Mouse (Mus musculus): ENCODE results near the gene Bcl6. TPM values are rescaled to one million over a fixed set of nuclear protein-coding genes. Genes with fewer than 3 reads are reported as not detected.

The Bcl6 gene
- polyA plus RNA-seq, 1 experiment from 2014 or later: 0.25 TPM

GRCm38 (mm10) chr16:23977732-23978131 lies 10.9 kb downstream of the Bcl6 start:
- ATAC-seq (replicated peaks; ENCODE audit: insufficient number of reproducible peaks, low FRiP score, low TSS enrichment, low read depth) (no peak), DNase-seq (ENCODE audit: low spot score) (no peak)
- WGBS: 83% methylated on average over 3 of the region's 3 CpGs
- Histone ChIP-seq H3K9ac (replicated peaks; ENCODE audit: low read length) (no peak overlapping the region), H3K36me3 (replicated peaks; ENCODE audit: control insufficient read depth, insufficient read depth, low read depth, low read length) (no peaks in the 10 kb centered on the region), H3K27ac (replicated peaks; ENCODE audit: low read depth, low read length) (no peak overlapping the region), H3K4me1 (ENCODE audit: control insufficient read depth, insufficient read depth, low read length) (no peaks in the 10 kb centered on the region), H3K27me3 (ENCODE audit: control insufficient read depth, insufficient read depth, low read length) (peaks cover 4% of the 10 kb centered on the region), H3K4me3 (ENCODE audit: low read depth, low read length) (no peak overlapping the region), H3K9me3 (replicated peaks; ENCODE audit: control insufficient read depth, low read length) (no peaks in the 10 kb centered on the region), H3K4me2 (ENCODE audit: low read depth, low read length) (no peak overlapping the region)

DNA sequence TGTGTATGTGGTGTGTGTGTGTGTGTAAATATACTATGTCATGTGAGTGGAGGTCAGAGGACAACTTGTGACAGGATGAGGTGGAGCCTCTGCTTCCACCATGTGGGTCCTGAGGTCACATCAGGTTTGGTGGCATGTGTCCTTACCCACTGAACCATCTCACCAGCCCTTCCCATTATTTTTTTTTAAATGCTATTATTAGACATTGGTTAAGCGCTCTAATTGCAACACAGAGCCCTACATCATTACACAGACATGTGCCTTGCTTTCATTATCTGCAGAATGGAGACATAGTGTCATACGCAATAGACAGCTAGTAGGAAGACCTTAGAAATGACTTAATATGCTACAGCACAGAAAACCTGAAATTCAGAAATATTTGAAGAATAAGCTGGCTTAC lies 12.5 kb downstream of the Bcl6 start:
- no peak overlapping the region for H3K4me2 ChIP-seq (ENCODE audit: low read depth, low read length)
- no peaks in the 10 kb centered on the region for H3K36me3 ChIP-seq (replicated peaks; ENCODE audit: control insufficient read depth, insufficient read depth, low read depth, low read length)
- 90% methylated on average over 2 of the region's 2 CpGs for WGBS
- H3K4me1 ChIP-seq (ENCODE audit: control insufficient read depth, insufficient read depth, low read length): no peaks in the 10 kb centered on the region
- H3K4me3 ChIP-seq (ENCODE audit: low read depth, low read length): no peak overlapping the region
- no peak overlapping the region for H3K9ac ChIP-seq (replicated peaks; ENCODE audit: low read length)
- ATAC-seq (replicated peaks; ENCODE audit: insufficient number of reproducible peaks, low FRiP score, low TSS enrichment, low read depth): no peak
- H3K27me3 ChIP-seq (ENCODE audit: control insufficient read depth, insufficient read depth, low read length): peaks cover 4% of the 10 kb centered on the region
- H3K9me3 ChIP-seq (replicated peaks; ENCODE audit: control insufficient read depth, low read length): no peaks in the 10 kb centered on the region
- H3K27ac ChIP-seq (replicated peaks; ENCODE audit: low read depth, low read length): no peak overlapping the region
- no peak for DNase-seq (ENCODE audit: low spot score)

DNA sequence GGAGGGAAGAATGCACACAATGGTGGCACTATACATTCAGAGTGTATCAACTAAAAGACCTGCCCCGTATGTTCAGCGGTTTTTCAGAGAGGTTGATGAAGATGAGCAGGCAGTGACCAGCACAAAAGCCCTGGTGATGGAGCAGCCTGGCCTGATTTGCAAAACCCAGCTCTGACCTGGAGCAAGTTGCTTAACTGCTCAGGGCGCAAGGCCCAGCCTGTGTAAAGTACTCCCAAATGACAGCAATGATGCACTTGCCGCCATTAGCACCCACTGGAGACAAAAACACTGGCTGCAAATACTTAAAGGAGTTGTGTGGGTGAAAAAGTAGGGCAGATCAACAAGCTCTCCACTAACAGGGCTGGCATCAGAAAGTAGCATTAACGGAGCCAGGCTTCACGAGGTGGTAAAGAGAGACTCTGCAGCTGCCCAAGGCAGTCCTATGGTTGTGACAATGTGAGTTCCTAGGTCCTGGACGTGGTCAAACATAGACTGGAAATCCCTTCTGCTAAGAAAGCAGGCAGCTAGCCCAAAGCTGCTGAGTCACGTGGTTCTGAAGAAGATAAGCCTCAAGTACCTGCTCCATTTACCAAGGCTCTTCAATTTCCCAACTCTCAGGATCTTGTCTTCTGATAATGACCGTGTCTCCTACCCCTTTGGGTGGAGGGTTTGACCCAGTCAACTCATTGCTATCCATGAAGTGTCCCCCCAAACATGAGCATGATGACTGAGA lies 14.9 kb downstream of the Bcl6 start:
- WGBS: 91% methylated on average over 9 of the region's 9 CpGs
- no peaks in the 10 kb centered on the region for H3K9me3 ChIP-seq (replicated peaks; ENCODE audit: control insufficient read depth, low read length)
- H3K4me2 ChIP-seq (ENCODE audit: low read depth, low read length): no peak overlapping the region
- H3K27ac ChIP-seq (replicated peaks; ENCODE audit: low read depth, low read length): no peak overlapping the region
- no peaks in the 10 kb centered on the region for H3K36me3 ChIP-seq (replicated peaks; ENCODE audit: control insufficient read depth, insufficient read depth, low read depth, low read length)
- H3K27me3 ChIP-seq (ENCODE audit: control insufficient read depth, insufficient read depth, low read length): no peaks in the 10 kb centered on the region
- ATAC-seq (replicated peaks; ENCODE audit: insufficient number of reproducible peaks, low FRiP score, low TSS enrichment, low read depth): no peak
- H3K4me3 ChIP-seq (ENCODE audit: low read depth, low read length): no peak overlapping the region
- H3K4me1 ChIP-seq (ENCODE audit: control insufficient read depth, insufficient read depth, low read length): no peaks in the 10 kb centered on the region
- H3K9ac ChIP-seq (replicated peaks; ENCODE audit: low read length): no peak overlapping the region
- DNase-seq (ENCODE audit: low spot score): no peak

DNA sequence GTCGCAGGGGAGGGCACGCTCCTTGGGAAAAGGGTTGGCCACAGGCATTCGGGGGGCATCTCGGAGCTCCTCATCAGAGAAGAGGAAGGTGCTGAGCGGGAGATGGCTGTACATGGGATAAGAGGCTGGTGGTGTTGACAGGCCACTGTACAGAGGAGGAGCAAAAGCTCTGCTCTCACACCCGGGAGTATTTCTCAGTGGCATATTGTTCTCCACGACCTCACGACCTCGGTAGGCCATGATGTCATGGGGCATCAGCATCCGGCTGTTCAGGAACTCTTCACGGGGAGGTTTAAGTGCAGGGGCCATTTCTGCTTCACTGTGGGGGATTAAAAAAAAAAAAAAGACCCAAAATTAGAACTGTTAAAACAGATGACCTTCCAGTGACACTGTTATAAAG lies 15.8 kb downstream of the Bcl6 start:
- no peaks in the 10 kb centered on the region for H3K9me3 ChIP-seq (replicated peaks; ENCODE audit: control insufficient read depth, low read length)
- no peak overlapping the region for H3K27ac ChIP-seq (replicated peaks; ENCODE audit: low read depth, low read length)
- H3K36me3 ChIP-seq (replicated peaks; ENCODE audit: control insufficient read depth, insufficient read depth, low read depth, low read length): no peaks in the 10 kb centered on the region
- no peak overlapping the region for H3K4me2 ChIP-seq (ENCODE audit: low read depth, low read length)
- H3K4me3 ChIP-seq (ENCODE audit: low read depth, low read length): no peak overlapping the region
- 0 out of 2 replicates have a peak, but pooled peaks have one; percentile 21 for ATAC-seq (replicated peaks; ENCODE audit: insufficient number of reproducible peaks, low FRiP score, low TSS enrichment, low read depth)
- no peaks in the 10 kb centered on the region for H3K4me1 ChIP-seq (ENCODE audit: control insufficient read depth, insufficient read depth, low read length)
- no peak for DNase-seq (ENCODE audit: low spot score)
- H3K9ac ChIP-seq (replicated peaks; ENCODE audit: low read length): no peak overlapping the region
- no peaks in the 10 kb centered on the region for H3K27me3 ChIP-seq (ENCODE audit: control insufficient read depth, insufficient read depth, low read length)
- 68% methylated on average over 11 of the region's 11 CpGs for WGBS

GRCm38 (mm10) chr16:23972126-23972740 lies 16.4 kb downstream of the Bcl6 start:
- Histone ChIP-seq H3K9ac (replicated peaks; ENCODE audit: low read length) (no peak overlapping the region), H3K27me3 (ENCODE audit: control insufficient read depth, insufficient read depth, low read length) (no peaks in the 10 kb centered on the region), H3K36me3 (replicated peaks; ENCODE audit: control insufficient read depth, insufficient read depth, low read depth, low read length) (no peaks in the 10 kb centered on the region), H3K27ac (replicated peaks; ENCODE audit: low read depth, low read length) (no peak overlapping the region), H3K4me3 (ENCODE audit: low read depth, low read length) (no peak overlapping the region), H3K4me1 (ENCODE audit: control insufficient read depth, insufficient read depth, low read length) (no peaks in the 10 kb centered on the region), H3K9me3 (replicated peaks; ENCODE audit: control insufficient read depth, low read length) (no peaks in the 10 kb centered on the region), H3K4me2 (ENCODE audit: low read depth, low read length) (no peak overlapping the region)
- no peak for ATAC-seq (replicated peaks; ENCODE audit: insufficient number of reproducible peaks, low FRiP score, low TSS enrichment, low read depth)
- 78% methylated on average over 20 of the region's 20 CpGs for WGBS
- no peak for DNase-seq (ENCODE audit: low spot score)

GRCm38 (mm10) chr16:23969919-23970318 lies 18.7 kb downstream of the Bcl6 start:
- Histone ChIP-seq H3K36me3 (replicated peaks; ENCODE audit: control insufficient read depth, insufficient read depth, low read depth, low read length) (no peaks in the 10 kb centered on the region), H3K27me3 (ENCODE audit: control insufficient read depth, insufficient read depth, low read length) (no peaks in the 10 kb centered on the region), H3K4me1 (ENCODE audit: control insufficient read depth, insufficient read depth, low read length) (no peaks in the 10 kb centered on the region), H3K9ac (replicated peaks; ENCODE audit: low read length) (no peak overlapping the region), H3K4me3 (ENCODE audit: low read depth, low read length) (no peak overlapping the region), H3K9me3 (replicated peaks; ENCODE audit: control insufficient read depth, low read length) (no peaks in the 10 kb centered on the region), H3K27ac (replicated peaks; ENCODE audit: low read depth, low read length) (no peak overlapping the region), H3K4me2 (ENCODE audit: low read depth, low read length) (no peak overlapping the region)
- 89% methylated on average over 14 of the region's 14 CpGs for WGBS
- ATAC-seq (replicated peaks; ENCODE audit: insufficient number of reproducible peaks, low FRiP score, low TSS enrichment, low read depth): no peak
- DNase-seq (ENCODE audit: low spot score): no peak

- Histone ChIP-seq H3K9me3 (replicated peaks; ENCODE audit: control insufficient read depth, low read length) (no peaks in the 10 kb centered on the region), H3K27me3 (ENCODE audit: control insufficient read depth, insufficient read depth, low read length) (no peaks in the 10 kb centered on the region), H3K4me3 (ENCODE audit: low read depth, low read length) (no peak overlapping the region), H3K4me1 (ENCODE audit: control insufficient read depth, insufficient read depth, low read length) (no peaks in the 10 kb centered on the region), H3K4me2 (ENCODE audit: low read depth, low read length) (no peak overlapping the region), H3K27ac (replicated peaks; ENCODE audit: low read depth, low read length) (no peak overlapping the region), H3K9ac (replicated peaks; ENCODE audit: low read length) (no peak overlapping the region), H3K36me3 (replicated peaks; ENCODE audit: control insufficient read depth, insufficient read depth, low read depth, low read length) (no peaks in the 10 kb centered on the region)
- WGBS: 70% methylated on average over 4 of the region's 4 CpGs
- no peak for ATAC-seq (replicated peaks; ENCODE audit: insufficient number of reproducible peaks, low FRiP score, low TSS enrichment, low read depth)
- peak; percentile 5 for DNase-seq (ENCODE audit: low spot score)
Observed at GRCm38 (mm10) chr16:23968888-23969287, 19.8 kb downstream of the Bcl6 start.

DNA sequence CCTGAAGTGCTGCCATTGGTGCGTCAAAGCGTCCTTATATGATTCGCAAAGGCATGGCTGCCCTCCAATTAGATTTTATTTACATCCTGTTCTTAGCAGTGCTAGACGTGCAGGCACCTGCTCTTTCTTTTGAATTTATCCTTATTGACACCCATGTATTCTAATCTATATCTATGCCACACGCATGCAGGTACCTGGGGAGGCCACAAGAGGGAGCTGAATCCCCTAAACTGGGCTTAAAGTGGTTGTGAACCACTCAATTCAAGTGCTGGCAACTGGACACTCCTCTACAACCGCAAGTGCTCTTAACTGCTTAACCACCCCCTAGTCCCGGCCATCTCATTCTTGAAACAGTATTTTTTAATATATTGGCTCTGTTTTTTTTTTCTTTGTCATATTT lies 21.4 kb downstream of the Bcl6 start:
- Histone ChIP-seq H3K27ac (replicated peaks; ENCODE audit: low read depth, low read length) (no peak overlapping the region), H3K9me3 (replicated peaks; ENCODE audit: control insufficient read depth, low read length) (no peaks in the 10 kb centered on the region), H3K36me3 (replicated peaks; ENCODE audit: control insufficient read depth, insufficient read depth, low read depth, low read length) (no peaks in the 10 kb centered on the region), H3K4me2 (ENCODE audit: low read depth, low read length) (no peak overlapping the region), H3K4me3 (ENCODE audit: low read depth, low read length) (no peak overlapping the region), H3K9ac (replicated peaks; ENCODE audit: low read length) (no peak overlapping the region), H3K4me1 (ENCODE audit: control insufficient read depth, insufficient read depth, low read length) (no peaks in the 10 kb centered on the region), H3K27me3 (ENCODE audit: control insufficient read depth, insufficient read depth, low read length) (no peaks in the 10 kb centered on the region)
- 84% methylated on average over 7 of the region's 7 CpGs for WGBS
- peak; percentile 26 for DNase-seq (ENCODE audit: low spot score)
- no peak for ATAC-seq (replicated peaks; ENCODE audit: insufficient number of reproducible peaks, low FRiP score, low TSS enrichment, low read depth)

Data from embryonic facial prominence, embryonic 11.5 days (tissue).